Mouse (Mus musculus) spleen, postnatal 14 days (tissue): Measurements from ENCODE around the gene Isg20.

ENCODE experiments used
- DNase-seq, 2 experiments: peaks; one replicate each; pipeline ENCODE4 v3.0.0; 2021 to 2022; ENCODE audit warnings: low spot score in 2 of 2

Isg20 gene

GRCm38 (mm10) chr7:78954619-78955018 is 41.4 kb downstream of the Isg20 start:
- no peak for DNase-seq

- DNase-seq, result no peak
These were observed 41.9 kb downstream of the Isg20 start for GRCm38 (mm10) chr7:78955086-78955485.

- DNase-seq, result no peak
These were observed 45.4 kb downstream of the Isg20 start for GRCm38 (mm10) chr7:78958499-78959073.

GRCm38 (mm10) chr7:78963891-78964290 is 50.7 kb downstream of the Isg20 start:
- DNase-seq, result no peak
